Mouse (Mus musculus): Measurements from ENCODE around the gene Eng. TPM values are rescaled to one million over a fixed set of nuclear protein-coding genes. Genes with fewer than 3 reads are reported as not detected.
A peak's percentile ranks its signal among the peaks of the same experiment; 100 is the strongest.

The Eng gene
- polyA plus RNA-seq, 1 experiment = 1.6 TPM

- Histone ChIP-seq H3K4me2 (ENCODE audit: low read depth) (peak overlapping the region; percentile 62), H3K27me3 (ENCODE audit: control insufficient read depth, insufficient read depth, insufficient read length) (no peaks in the 10 kb centered on the region), H3K36me3 (ENCODE audit: control insufficient read depth, insufficient read depth) (no peaks in the 10 kb centered on the region), H3ac (ENCODE audit: control insufficient read depth, insufficient read length) (no peak overlapping the region), H3K79me2 (ENCODE audit: control insufficient read depth, insufficient read depth) (peaks cover 9% of the 10 kb centered on the region), H3K4me3 (peak overlapping the region; percentile 9)
- TF ChIP-seq E2F4 (IDR thresholded peaks at IDR 0.05; ENCODE audit: insufficient read depth) (no peak), CEBPB (IDR thresholded peaks at IDR 0.05; ENCODE audit: insufficient read depth, poor library complexity, severe bottlenecking) (no peak), TCF12 (IDR thresholded peaks at IDR 0.05; ENCODE audit: insufficient read depth, poor library complexity, severe bottlenecking) (peak; percentile 3), USF1 (IDR thresholded peaks at IDR 0.05; ENCODE audit: low read depth) (no peak), SRF (IDR thresholded peaks at IDR 0.05; ENCODE audit: control insufficient read depth, insufficient read length, low read depth) (peak; percentile 66), MYOG (IDR thresholded peaks at IDR 0.05; ENCODE audit: control insufficient read depth in 1 of 3, insufficient read depth in 1 of 3, insufficient read length in 2 of 3, low read depth in 2 of 3) (peak; percentile 77 to 97 (median 79)), MAX (IDR thresholded peaks at IDR 0.05; ENCODE audit: low read depth) (no peak), POLR2A (IDR thresholded peaks at IDR 0.05; ENCODE audit: insufficient read length, low read depth) (peak; percentile 49), REST (IDR thresholded peaks at IDR 0.05; ENCODE audit: insufficient read depth, insufficient read length) (no peak), POLR2AphosphoS2 (IDR thresholded peaks at IDR 0.05; ENCODE audit: insufficient read length, low read depth) (peak; percentile 29), TCF3 (IDR thresholded peaks at IDR 0.05; ENCODE audit: insufficient read length, low read depth) (no peak), MYOD1 (IDR thresholded peaks at IDR 0.05; ENCODE audit: control insufficient read depth in 1 of 3, insufficient read length in 2 of 3, low read depth in 2 of 3) (peak; percentile 62 to 91 (median 81))
Measured at GRCm38 (mm10) chr2:32625873-32626694, 20.3 kb upstream of the Eng start.

- peak overlapping the region; percentile 88 for H3K4me2 ChIP-seq (ENCODE audit: low read depth)
- no peaks in the 10 kb centered on the region for H3K36me3 ChIP-seq (ENCODE audit: control insufficient read depth, insufficient read depth)
- H3K4me3 ChIP-seq = peak overlapping the region; percentile 28
- peaks cover 9% of the 10 kb centered on the region for H3K79me2 ChIP-seq (ENCODE audit: control insufficient read depth, insufficient read depth)
- H3K27me3 ChIP-seq (ENCODE audit: control insufficient read depth, insufficient read depth, insufficient read length) = no peaks in the 10 kb centered on the region
- H3ac ChIP-seq (ENCODE audit: control insufficient read depth, insufficient read length) = no peak overlapping the region
- TF ChIP-seq MAX (IDR thresholded peaks at IDR 0.05; ENCODE audit: low read depth) (no peak), USF1 (IDR thresholded peaks at IDR 0.05; ENCODE audit: low read depth) (no peak), TCF12 (IDR thresholded peaks at IDR 0.05; ENCODE audit: insufficient read depth, poor library complexity, severe bottlenecking) (no peak), POLR2A (IDR thresholded peaks at IDR 0.05; ENCODE audit: insufficient read length, low read depth) (no peak), SRF (IDR thresholded peaks at IDR 0.05; ENCODE audit: control insufficient read depth, insufficient read length, low read depth) (no peak)
Measured at GRCm38 (mm10) chr2:32627266-32628043, 18.9 kb upstream of the Eng start.

- Histone ChIP-seq H3K4me2 (ENCODE audit: low read depth) (peak overlapping the region; percentile 88), H3ac (ENCODE audit: control insufficient read depth, insufficient read length) (no peak overlapping the region), H3K27me3 (ENCODE audit: control insufficient read depth, insufficient read depth, insufficient read length) (no peaks in the 10 kb centered on the region), H3K79me2 (ENCODE audit: control insufficient read depth, insufficient read depth) (peaks cover 9% of the 10 kb centered on the region), H3K4me3 (peak overlapping the region; percentile 28), H3K36me3 (ENCODE audit: control insufficient read depth, insufficient read depth) (no peaks in the 10 kb centered on the region)
- TF ChIP-seq MYOD1 (IDR thresholded peaks at IDR 0.05; ENCODE audit: control insufficient read depth in 1 of 3, insufficient read length in 2 of 3, low read depth in 2 of 3) (peak in 1 of 3 experiments; percentile 15), POLR2A (IDR thresholded peaks at IDR 0.05; ENCODE audit: insufficient read length, low read depth) (no peak)
Measured at GRCm38 (mm10) chr2:32628044-32628550, 18.3 kb upstream of the Eng start.

- Histone ChIP-seq H3K27me3 (ENCODE audit: control insufficient read depth, insufficient read depth, insufficient read length) (no peaks in the 10 kb centered on the region), H3K36me3 (ENCODE audit: control insufficient read depth, insufficient read depth) (no peaks in the 10 kb centered on the region), H3K4me2 (ENCODE audit: low read depth) (peak overlapping the region; percentile 88), H3K4me3 (peak overlapping the region; percentile 28), H3K79me2 (ENCODE audit: control insufficient read depth, insufficient read depth) (peaks cover 9% of the 10 kb centered on the region), H3ac (ENCODE audit: control insufficient read depth, insufficient read length) (no peak overlapping the region)
- TF ChIP-seq MYOG (IDR thresholded peaks at IDR 0.05; ENCODE audit: control insufficient read depth in 1 of 3, insufficient read depth in 1 of 3, insufficient read length in 2 of 3, low read depth in 2 of 3) (no peak), MYOD1 (IDR thresholded peaks at IDR 0.05; ENCODE audit: control insufficient read depth in 1 of 3, insufficient read length in 2 of 3, low read depth in 2 of 3) (peak in 1 of 3 experiments; percentile 3), USF1 (IDR thresholded peaks at IDR 0.05; ENCODE audit: low read depth) (no peak), POLR2AphosphoS2 (IDR thresholded peaks at IDR 0.05; ENCODE audit: insufficient read length, low read depth) (peak; percentile 48), POLR2A (IDR thresholded peaks at IDR 0.05; ENCODE audit: insufficient read length, low read depth) (peak; percentile 60)
Measured at GRCm38 (mm10) chr2:32628729-32629128, 17.7 kb upstream of the Eng start.
